Mouse (Mus musculus) thymus, adult 2 months (tissue): ENCODE data around the gene Lmf1.

Experiments used
- CTCF ChIP-seq: fragments of 200-500 bp; IDR thresholded peaks from 2 replicates; pipeline ENCODE4 v1.5.1; 2012; ENCODE audit warnings: mild to moderate bottlenecking, control low read depth, low read length, moderate library complexity, borderline replicate concordance; ENCODE audit not compliant: control insufficient read depth, poor library complexity, insufficient read depth; ENCODE audit errors: extremely low read depth
- POLR2A ChIP-seq: fragments of 200-500 bp; IDR thresholded peaks from 2 replicates; pipeline ENCODE4 v1.6.1; 2012; ENCODE audit warnings: mild to moderate bottlenecking, low read length, control low read depth, moderate library complexity; ENCODE audit not compliant: control insufficient read depth, poor library complexity, insufficient read depth; ENCODE audit errors: extremely low read depth

GRCm38 (mm10) chr17:25609506-25609828 lies 30.6 kb downstream of the Lmf1 start:
- TF ChIP-seq CTCF (no peak), POLR2A (no peak)
